Mouse (Mus musculus) adrenal gland, postnatal 14 days (tissue): ENCODE data around the gene Lrrc39. TPM values are rescaled to one million over a fixed set of nuclear protein-coding genes. Genes with fewer than 3 reads are reported as not detected.

Experiments
- DNase-seq: peaks from one replicate; pipeline ENCODE4 v3.0.0; 2021; ENCODE audit warnings: mixed read lengths
- total RNA-seq: library from RNA; stranded (reverse); gene quantifications from 2 replicates; pipeline ENCODE4 v1.2.3, GENCODE M21; 2021

Gene Lrrc39
- total RNA-seq, 1 experiment from 2014 or later = 6.8 TPM

- no peak for DNase-seq
Observed at GRCm38 (mm10) chr3:116614295-116614892, 51.6 kb downstream of the Lrrc39 start, which contains the start of gene Trmt13. Gene Trmt13, minus strand, starts transcription at chr3:116614587.

GRCm38 (mm10) chr3:116615318-116616068, 52.7 kb downstream of the Lrrc39 start:
- DNase-seq = no peak

GRCm38 (mm10) chr3:116618855-116619254, 56.1 kb downstream of the Lrrc39 start:
- no peak for DNase-seq

- DNase-seq = peak; percentile 25
Observed at GRCm38 (mm10) chr3:116620636-116621370, 58.0 kb downstream of the Lrrc39 start.

- no peak for DNase-seq
Observed at GRCm38 (mm10) chr3:116622641-116623040, 59.9 kb downstream of the Lrrc39 start.

GRCm38 (mm10) chr3:116631459-116631858, 68.7 kb downstream of the Lrrc39 start:
- no peak for DNase-seq

Other genes with a start within 250 kb of the Lrrc39 start
- 8.8 and 16.4 TPM in 2 replicates for gene Cdc14a, start 138.9 kb upstream of the Lrrc39 start, total RNA-seq
- 34.7 and 35.1 TPM in 2 replicates for gene Rtca, start 54.8 kb upstream of the Lrrc39 start, total RNA-seq
- gene Dbt, start 49.9 kb upstream of the Lrrc39 start, total RNA-seq = 98.2 and 106 TPM in 2 replicates
- 5.6 and 6.5 TPM in 2 replicates for gene Sass6, start 32.0 kb downstream of the Lrrc39 start, total RNA-seq
- 13.2 and 16.6 TPM in 2 replicates for gene Trmt13, start 51.6 kb downstream of the Lrrc39 start, total RNA-seq
- 46.8 and 53.1 TPM in 2 replicates for gene Mfsd14a, start 99.7 kb downstream of the Lrrc39 start, total RNA-seq
- not detected in 2 replicates for gene Gm43191, start 118.3 kb downstream of the Lrrc39 start, total RNA-seq
- 24.7 and 30.0 TPM in 2 replicates for gene Slc35a3, start 149.9 kb downstream of the Lrrc39 start, total RNA-seq
- 43.6 and 46.4 TPM in 2 replicates for gene Agl, start 245.2 kb downstream of the Lrrc39 start, total RNA-seq